Mouse (Mus musculus) kidney, postnatal 14 days (tissue): ENCODE measurements at regions not wholly inside any gene's neighbourhood (a gene's known extent, or its start where the extent isn't known, plus 50 kb on each side); places are given as distances from the start of the nearest gene placed in this dataset.

Source experiments
- DNase-seq: peaks from one replicate; pipeline ENCODE4 v3.0.0; 2022; ENCODE audit warnings: mixed read lengths

GRCm38 (mm10) chr3:154387271-154387670 lies 56.8 kb upstream of the Lhx8 start:
- no peak for DNase-seq

GRCm38 (mm10) chr3:154385831-154386312 lies 55.4 kb upstream of the Lhx8 start:
- DNase-seq, result no peak

- no peak for DNase-seq
Measured at GRCm38 (mm10) chr3:154382811-154383210, 52.4 kb upstream of the Lhx8 start.

GRCm38 (mm10) chr3:154381561-154381960 lies 51.1 kb upstream of the Lhx8 start:
- no peak for DNase-seq
